Mouse (Mus musculus) G1E (cell line): ENCODE measurements around the gene Tfap2b. TPM values are rescaled to one million over a fixed set of nuclear protein-coding genes. Genes with fewer than 3 reads are reported as not detected.

Source experiments
- ATAC-seq: 2 replicates; pipeline ENCODE4 v1.8.0; 2016; ENCODE audit warnings: mild to moderate bottlenecking; ENCODE audit not compliant: insufficient number of reproducible peaks, poor library complexity, low FRiP score, severe bottlenecking; ENCODE audit errors: extremely low read depth
- DNase-seq: peaks from one replicate; pipeline ENCODE4 v3.0.0; 2012; ENCODE audit warnings: low spot score
- H3K27me3 ChIP-seq: 2 replicates; pipeline ENCODE4 v1.6.1; 2012; ENCODE audit warnings: mild to moderate bottlenecking, low read length, inconsistent platforms; ENCODE audit not compliant: insufficient read depth
- H3K36me3 ChIP-seq: replicated peaks from 2 replicates; pipeline ENCODE3; 2012; ENCODE audit warnings: mild to moderate bottlenecking, inconsistent platforms
- H3K4me1 ChIP-seq: 2 replicates; pipeline ENCODE4 v1.6.1; 2012; ENCODE audit warnings: low read depth, low read length, inconsistent platforms, mixed read lengths; ENCODE audit not compliant: insufficient read depth
- H3K4me3 ChIP-seq: 2 replicates; pipeline ENCODE4 v1.5.1; 2012; ENCODE audit warnings: low read depth, mild to moderate bottlenecking, inconsistent platforms, low read length, moderate library complexity, mixed read lengths
- H3K9me3 ChIP-seq: replicated peaks from 2 replicates; pipeline ENCODE4 v1.6.1; 2012; ENCODE audit warnings: inconsistent platforms
- CTCF ChIP-seq: IDR thresholded peaks from 2 replicates; pipeline ENCODE4 v1.5.1; 2012; ENCODE audit warnings: low read depth, low read length, inconsistent platforms, mixed read lengths
- GATA1 ChIP-seq: IDR thresholded peaks from 2 replicates; pipeline ENCODE4 v1.6.1; 2012; ENCODE audit warnings: borderline replicate concordance, low read length, inconsistent platforms, mixed read lengths
- GATA2 ChIP-seq: IDR thresholded peaks from 2 replicates; pipeline ENCODE4 v1.6.1; 2012; ENCODE audit warnings: low read depth, low read length, inconsistent platforms, borderline replicate concordance
- POLR2AphosphoS5 ChIP-seq: IDR thresholded peaks from 2 replicates; pipeline ENCODE4 v1.6.1; 2012; ENCODE audit warnings: low read depth, low read length, inconsistent platforms; ENCODE audit not compliant: insufficient replicate concordance
- TAL1 ChIP-seq: conservative IDR thresholded peaks from 2 replicates; pipeline ENCODE4 v1.6.1; 2012; ENCODE audit warnings: low read depth, low read length, inconsistent platforms, mixed read lengths
- polyA plus RNA-seq: library from polyadenylated mRNA; stranded (reverse); fragments of >175 nt; gene quantifications from 2 replicates; pipeline ENCODE4 v1.2.3, GENCODE M21; 2012
- total RNA-seq, 2 experiments: library from RNA; stranded (forward) in 1 of 2; stranded (reverse) in 1 of 2; fragments of 200-1000 nt in 1 of 2; fragments of >200 nt in 1 of 2; fragmentation: Nextera tagmentation in 1 of 2; gene quantifications; 2 replicates each; pipeline ENCODE4 v1.2.3; 2014 to 2017

Tfap2b gene
- total and polyA plus RNA-seq, 3 experiments = 0.05 TPM; not detected in 2

GRCm38 (mm10) chr1:19209776-19210175 is 1.1 kb downstream of the Tfap2b start:
- ATAC-seq = no peak
- peaks cover 9% of the 10 kb centered on the region for H3K9me3 ChIP-seq
- no peak for DNase-seq

DNA sequence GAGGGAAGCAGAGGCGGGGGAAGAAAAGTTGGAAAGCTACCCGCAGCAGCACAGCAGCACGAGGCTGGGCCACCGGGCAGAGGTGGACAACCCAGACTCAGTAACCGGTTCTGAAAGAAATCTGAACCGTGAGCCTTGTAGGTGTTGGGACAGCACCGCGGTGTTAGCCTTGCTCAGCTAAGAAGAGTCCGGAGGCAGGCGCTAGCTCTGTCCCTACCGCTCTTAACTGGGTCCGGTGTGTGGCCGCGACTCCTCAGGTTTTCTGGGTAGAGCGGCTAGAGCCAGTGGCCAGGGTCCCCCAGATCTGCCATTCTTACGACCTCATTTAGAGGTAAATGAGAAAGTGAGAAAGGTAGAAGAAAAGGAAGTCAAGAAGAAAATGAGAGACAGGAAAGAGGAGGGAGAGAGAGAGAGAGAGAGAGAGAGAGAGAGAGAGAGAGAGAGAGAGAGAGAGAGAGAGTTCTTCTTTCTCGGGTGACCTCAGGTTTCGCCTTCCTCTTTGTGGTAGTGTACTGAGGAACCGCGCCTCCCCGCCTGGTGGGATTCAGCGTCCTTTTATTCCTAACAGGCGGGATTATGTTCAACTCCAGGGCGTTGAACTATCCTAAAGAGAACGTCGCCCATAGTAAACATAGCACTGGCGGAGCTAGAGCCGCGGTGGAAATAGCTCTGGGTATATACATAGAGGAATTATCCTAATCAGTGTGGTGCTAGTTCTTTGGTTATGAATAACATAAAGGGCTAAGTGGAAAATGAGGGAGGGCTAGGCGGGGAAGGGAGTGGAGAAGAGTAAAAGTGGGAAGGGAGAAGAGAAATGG is 1.7 kb downstream of the Tfap2b start:
- no peak overlapping the region for H3K4me3 ChIP-seq
- no peak for ATAC-seq

More at GRCm38 (mm10) chr1:19209776-19210175, 1.1 kb downstream of the Tfap2b start:
- no peaks in the 10 kb centered on the region for H3K4me1 ChIP-seq
- TF ChIP-seq GATA1 (no peak), CTCF (no peak), TAL1 (no peak), GATA2 (no peak), POLR2AphosphoS5 (no peak)
- no peaks in the 10 kb centered on the region for H3K27me3 ChIP-seq
- H3K4me3 ChIP-seq = no peak overlapping the region
- H3K36me3 ChIP-seq = no peaks in the 10 kb centered on the region

DNA sequence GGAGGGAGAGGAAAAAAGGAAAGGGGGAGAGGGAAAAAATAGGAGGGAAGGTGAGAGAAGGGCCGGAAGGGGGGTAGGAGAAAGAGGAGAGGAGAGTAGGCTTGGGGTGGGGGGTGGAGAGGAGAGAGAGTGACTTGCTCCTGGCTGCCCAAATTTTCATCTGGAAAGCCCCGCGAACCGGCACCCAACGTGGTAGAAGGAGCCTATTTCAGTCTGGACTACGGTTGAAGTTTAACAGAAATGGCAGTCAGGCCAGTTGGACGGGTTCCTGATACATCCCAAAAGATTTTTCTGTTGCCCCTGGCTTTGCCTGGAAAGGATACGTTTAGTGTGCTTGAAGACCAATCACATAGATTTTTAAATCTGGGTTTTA is 2.3 kb downstream of the Tfap2b start:
- no peak for TF ChIP-seq TAL1
- no peak for TF ChIP-seq CTCF
- no peak for TF ChIP-seq GATA2
- no peak overlapping the region for H3K4me3 ChIP-seq
- H3K36me3 ChIP-seq = no peaks in the 10 kb centered on the region
- peaks cover 9% of the 10 kb centered on the region for H3K9me3 ChIP-seq
- H3K27me3 ChIP-seq = no peaks in the 10 kb centered on the region
- no peaks in the 10 kb centered on the region for H3K4me1 ChIP-seq
- ATAC-seq (no peak), DNase-seq (no peak)

More for the DNA sequence above, 1.7 kb downstream of the Tfap2b start:
- Histone ChIP-seq H3K9me3 (peaks cover 9% of the 10 kb centered on the region), H3K4me1 (no peaks in the 10 kb centered on the region), H3K36me3 (no peaks in the 10 kb centered on the region), H3K27me3 (no peaks in the 10 kb centered on the region)
- no peak for TF ChIP-seq POLR2AphosphoS5
- no peak for TF ChIP-seq GATA2
- no peak for TF ChIP-seq GATA1
- TF ChIP-seq CTCF = no peak
- TF ChIP-seq TAL1 = no peak
- no peak for DNase-seq

DNA sequence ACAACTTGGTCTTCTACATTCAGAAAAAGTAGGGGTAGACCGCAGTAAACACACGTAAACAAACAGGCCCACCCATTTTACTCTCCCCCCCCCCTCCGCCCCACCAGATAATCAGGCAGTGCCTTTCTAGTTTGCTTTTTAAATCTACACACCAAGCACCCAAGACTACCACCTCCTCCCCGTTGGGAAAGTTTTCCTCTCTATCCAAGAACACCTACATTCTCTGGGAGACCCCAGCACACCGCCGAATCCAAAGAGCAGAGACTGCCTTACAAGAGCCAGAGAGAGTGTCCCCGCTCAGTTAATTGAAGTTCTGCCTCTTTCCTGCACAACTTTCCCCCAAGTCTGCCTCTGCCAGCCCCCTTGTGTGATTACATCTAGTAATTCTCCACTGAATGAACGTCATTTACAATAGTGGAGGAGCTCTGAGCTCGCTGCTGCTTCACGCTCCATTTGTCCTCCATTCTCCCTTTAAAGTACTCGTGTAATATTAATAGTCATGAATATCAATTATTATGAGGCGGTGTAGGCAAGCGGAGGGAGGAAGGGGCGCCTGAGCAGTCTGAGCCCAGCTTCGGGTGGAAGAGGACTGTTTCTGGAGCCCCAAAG is 2.9 kb downstream of the Tfap2b start:
- H3K27me3 ChIP-seq = no peaks in the 10 kb centered on the region
- ATAC-seq = no peak

GRCm38 (mm10) chr1:19212691-19213090 is 4.0 kb downstream of the Tfap2b start:
- TF ChIP-seq POLR2AphosphoS5 (no peak), GATA2 (no peak), GATA1 (no peak), CTCF (no peak), TAL1 (no peak)
- H3K4me1 ChIP-seq = no peaks in the 10 kb centered on the region
- H3K36me3 ChIP-seq = no peaks in the 10 kb centered on the region
- DNase-seq (no peak), ATAC-seq (no peak)
- H3K27me3 ChIP-seq = no peaks in the 10 kb centered on the region
- no peak overlapping the region for H3K4me3 ChIP-seq
- peaks cover 9% of the 10 kb centered on the region for H3K9me3 ChIP-seq

More for the DNA sequence above, 2.9 kb downstream of the Tfap2b start:
- Histone ChIP-seq H3K9me3 (peaks cover 9% of the 10 kb centered on the region), H3K4me3 (no peak overlapping the region), H3K4me1 (no peaks in the 10 kb centered on the region), H3K36me3 (no peaks in the 10 kb centered on the region)
- TF ChIP-seq TAL1 (no peak), GATA2 (no peak), POLR2AphosphoS5 (no peak), GATA1 (no peak), CTCF (no peak)
- no peak for DNase-seq

- DNase-seq = no peak
- no peak overlapping the region for H3K4me3 ChIP-seq
- no peak for TF ChIP-seq CTCF
- TF ChIP-seq GATA1 = no peak
- TF ChIP-seq POLR2AphosphoS5 = no peak
- TF ChIP-seq TAL1 = no peak
- no peak for TF ChIP-seq GATA2
- no peak for ATAC-seq
- H3K36me3 ChIP-seq = no peaks in the 10 kb centered on the region
- H3K4me1 ChIP-seq = no peaks in the 10 kb centered on the region
- no peaks in the 10 kb centered on the region for H3K27me3 ChIP-seq
- peaks cover 9% of the 10 kb centered on the region for H3K9me3 ChIP-seq
Observed at GRCm38 (mm10) chr1:19213171-19213570, 4.5 kb downstream of the Tfap2b start.
